Mouse (Mus musculus) right cerebral cortex, postnatal 4 days (tissue): ENCODE results near the gene Palld.

ENCODE experiments used
- DNase-seq: peaks from one replicate; pipeline ENCODE4 v3.0.0-alpha.2; 2022

The Palld gene

DNA sequence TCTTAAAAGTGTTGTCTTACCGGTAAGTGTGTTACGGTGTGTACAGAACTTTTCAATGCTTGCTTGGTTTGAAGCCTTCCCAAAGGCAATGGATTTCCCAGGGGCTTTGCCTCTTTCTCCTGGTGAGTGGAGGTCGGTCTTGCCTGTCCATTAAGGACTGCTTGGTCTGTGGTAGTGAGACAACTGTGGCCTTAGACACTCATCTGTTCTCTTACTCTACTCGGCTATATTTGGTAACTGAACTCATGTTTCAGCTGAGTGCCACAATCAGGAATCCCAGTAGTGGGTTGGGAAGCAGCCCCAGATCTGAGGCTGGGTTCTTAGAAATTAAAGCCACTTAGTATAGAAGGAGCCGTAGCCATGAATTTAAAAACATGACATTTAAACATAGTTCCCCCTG lies at the start of gene Palld:
TSS of gene Palld (minus strand) at position 170 of the 400 bp plus-strand sequence.
- no peak for DNase-seq

DNA sequence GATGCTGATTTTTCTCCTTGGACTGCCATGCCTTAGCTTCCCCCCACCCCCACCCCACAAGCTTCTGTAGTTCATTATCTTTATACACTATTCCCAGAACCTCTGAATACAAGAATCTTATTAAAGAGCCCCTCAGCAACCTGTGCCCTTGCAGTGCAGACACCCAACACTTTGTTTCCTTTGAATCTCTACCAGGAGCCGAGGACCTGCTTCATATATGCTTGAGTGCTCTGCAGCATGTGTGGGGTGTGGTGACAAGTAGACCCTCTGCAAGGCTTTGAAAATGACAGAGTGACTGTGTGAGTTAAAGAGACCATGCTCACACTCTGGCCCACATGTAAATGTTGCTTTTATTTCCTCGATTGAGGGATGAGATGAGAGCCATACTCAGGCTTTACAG lies 35.1 kb upstream of the Palld start:
- no peak for DNase-seq

DNA sequence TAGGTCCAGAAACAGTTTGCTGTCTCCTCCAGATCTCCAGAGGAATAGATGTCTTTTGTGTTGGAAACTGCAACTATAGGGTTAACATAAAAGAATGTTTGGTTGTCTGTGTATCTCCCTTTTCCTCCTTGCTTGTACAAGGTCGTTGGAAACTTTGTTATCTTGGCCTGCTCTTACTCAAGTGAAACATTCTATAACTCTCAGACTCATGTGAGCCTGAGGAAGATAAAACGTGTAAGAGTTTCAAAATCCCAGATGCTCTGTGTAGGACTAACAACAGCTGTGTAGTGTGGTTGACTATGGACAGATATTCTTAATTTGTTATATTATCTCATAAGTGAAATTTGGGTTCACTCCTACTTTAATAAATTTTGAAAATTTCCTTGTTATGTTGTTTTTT lies 30.8 kb upstream of the Palld start:
- no peak for DNase-seq

DNA sequence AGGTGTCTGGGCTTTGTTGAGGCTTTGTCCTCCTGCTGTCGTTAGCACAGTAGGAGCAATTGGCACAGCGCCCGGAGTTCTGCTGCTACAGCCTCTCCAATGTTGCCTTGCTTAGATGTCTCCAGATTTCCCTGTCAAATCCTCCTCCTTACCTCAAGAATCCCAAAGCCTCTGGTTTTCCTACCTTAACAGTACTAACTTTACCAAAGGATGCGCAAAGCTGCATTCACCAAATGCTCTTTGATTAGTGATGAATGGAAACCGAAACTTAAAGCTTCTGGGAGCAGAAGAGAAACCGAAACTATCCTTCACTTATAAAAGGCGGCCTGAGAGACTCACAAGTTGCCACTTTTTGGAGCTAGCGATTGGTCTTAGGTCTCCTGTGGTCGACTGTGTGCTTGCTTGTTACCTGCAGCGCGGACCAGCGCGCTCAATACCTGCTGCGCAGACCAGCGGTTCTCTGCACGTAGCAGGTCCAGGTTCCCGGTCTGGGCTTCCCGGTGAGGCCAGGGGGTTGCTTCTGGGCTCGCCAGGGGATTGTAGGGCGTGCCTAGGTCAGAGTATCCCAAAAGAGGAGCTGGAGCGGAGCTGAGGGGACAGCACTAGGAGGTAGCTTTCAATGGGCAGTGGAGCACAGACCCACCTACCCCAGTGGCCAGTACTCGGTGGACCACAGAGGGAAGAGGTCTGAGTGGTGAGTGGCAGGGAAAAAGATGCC lies 25.4 kb upstream of the Palld start, which contains the start of gene Ddx60:
TSS of gene Ddx60 (plus strand) at position 311 of the 718 bp plus-strand sequence.
- peak; percentile 77 for DNase-seq

DNA sequence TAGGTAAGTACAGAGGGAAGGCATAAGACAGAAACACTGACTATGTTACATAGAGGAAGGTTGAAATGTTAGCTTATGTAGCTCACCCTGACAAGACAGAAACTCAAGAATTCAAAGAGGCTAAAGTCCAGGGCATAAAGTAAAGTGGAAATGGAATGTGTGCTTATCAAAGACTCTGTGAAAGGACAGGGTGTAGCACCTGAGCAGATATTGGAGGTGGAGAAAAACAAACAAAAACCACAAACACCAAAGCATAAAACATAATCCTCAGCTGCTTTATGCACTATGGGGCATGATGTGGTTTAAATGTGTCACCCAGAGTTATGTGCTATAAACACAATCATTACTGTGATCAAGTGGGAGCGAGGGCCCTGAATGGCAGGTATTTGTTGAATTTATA lies 22.0 kb upstream of the Palld start:
- no peak for DNase-seq

DNA sequence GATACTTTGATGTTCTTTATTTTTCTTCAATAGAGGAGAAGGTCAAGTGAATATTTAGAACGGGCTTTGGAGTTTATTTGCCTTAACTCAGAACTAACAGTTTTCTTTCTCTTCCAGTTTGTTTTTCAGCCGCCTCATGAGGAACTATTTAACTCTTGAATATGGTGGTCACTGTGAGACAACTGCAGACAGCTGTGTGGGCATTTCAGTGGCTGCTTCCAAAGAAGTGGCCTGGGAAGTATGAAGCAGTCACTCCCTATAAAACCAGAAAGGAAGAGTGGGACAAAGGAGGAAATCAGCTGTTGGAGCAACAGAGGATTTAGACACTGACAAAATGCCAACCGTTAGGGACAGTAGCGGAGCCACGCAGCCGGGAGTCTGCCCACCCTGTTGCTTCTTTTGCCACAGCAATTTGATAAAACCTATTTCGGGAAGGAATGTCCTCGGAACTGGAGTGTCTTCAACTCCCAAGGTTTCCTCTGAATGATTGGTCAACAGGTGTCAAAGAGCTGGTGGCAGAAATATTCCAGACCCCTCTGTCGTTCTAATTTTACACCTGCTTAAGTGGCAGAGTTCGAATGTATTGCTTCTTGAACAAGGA lies 19.1 kb upstream of the Palld start:
- no peak for DNase-seq

DNA sequence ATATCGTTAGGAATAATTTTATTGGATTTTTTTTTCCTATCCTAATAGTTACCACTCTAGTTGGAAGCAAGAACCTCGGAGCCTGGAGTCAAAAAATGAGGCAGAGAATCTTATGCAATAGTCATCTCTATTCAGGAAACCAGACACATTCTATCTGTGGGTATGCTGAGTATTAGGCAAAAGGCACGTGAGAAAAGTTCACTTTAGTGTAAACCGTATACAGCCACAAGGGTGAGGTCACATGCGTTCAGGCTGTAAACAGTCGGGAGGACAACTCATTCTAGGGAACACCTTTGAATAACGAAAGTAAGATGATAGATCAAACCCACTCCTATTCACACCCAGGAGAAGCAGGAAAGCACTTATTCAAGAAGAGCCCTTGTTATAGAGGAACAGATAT lies 17.9 kb upstream of the Palld start:
- no peak for DNase-seq

DNA sequence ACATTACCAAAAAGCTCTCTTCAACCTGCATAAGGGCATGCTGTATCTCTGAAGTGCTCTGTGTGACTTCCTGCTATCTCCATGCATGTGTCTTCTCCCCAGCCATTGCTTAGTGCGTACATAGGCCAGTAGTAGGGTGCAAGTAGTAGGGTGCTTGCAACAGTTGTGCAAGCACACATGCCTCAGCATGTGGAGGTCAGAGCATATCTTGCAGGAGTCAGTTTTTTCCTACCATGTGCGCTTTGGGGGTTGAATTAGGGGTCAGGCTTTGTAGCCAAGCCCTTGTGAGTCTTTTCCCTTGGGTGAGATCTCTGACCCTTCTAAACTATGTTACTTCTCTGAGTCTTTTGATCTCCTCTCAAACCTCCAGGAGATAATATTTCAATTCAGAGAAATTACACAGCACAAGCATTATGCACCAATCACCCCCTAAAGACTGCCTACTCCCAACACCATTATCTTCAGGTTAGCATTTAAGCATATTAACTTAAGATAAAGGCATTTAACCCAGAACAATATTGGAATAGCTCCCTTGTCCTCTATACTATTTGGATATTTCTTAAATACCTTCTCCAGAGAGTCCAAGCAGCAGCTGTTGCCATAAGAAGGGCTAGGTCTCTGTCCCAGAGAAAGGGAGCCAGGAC lies 16.8 kb upstream of the Palld start:
- DNase-seq = no peak

DNA sequence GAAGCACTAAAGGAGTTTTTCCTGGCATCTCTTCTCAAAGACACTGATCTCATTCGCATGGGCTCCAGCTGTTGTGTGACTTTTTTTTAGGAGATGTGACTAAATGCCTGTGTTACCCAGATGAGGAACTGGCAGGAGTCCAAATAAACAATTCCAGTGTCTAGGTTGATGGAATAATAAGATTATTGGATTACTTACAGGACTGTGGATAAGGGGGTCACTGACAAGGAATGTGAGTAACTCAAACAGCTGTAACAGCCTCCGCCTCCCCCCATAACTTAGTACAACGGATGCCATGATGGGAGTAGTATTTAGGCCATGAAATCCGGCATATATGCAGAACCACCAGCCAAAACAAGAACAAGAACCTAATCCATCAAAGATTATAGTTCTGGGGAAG lies 14.8 kb upstream of the Palld start:
- DNase-seq = no peak

DNA sequence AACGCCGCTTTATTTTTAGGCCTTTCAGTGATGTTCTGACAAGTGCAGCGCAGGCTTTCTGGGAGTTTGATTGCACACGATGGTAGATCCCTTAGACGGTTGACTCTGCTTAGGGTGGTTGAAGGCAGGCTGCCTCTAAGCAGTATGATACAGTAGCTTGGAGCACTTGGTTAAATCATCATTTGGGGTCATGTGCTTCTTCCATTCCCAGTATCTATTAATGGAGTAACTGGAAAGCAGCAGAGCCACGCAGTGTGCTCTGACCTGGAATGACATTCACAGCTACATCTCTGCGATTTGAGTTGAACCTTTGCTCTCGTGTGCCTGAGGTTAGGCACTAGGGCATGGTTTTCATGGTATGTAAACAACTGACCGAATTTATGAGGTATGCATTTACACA lies 11.5 kb upstream of the Palld start:
- DNase-seq = no peak

DNA sequence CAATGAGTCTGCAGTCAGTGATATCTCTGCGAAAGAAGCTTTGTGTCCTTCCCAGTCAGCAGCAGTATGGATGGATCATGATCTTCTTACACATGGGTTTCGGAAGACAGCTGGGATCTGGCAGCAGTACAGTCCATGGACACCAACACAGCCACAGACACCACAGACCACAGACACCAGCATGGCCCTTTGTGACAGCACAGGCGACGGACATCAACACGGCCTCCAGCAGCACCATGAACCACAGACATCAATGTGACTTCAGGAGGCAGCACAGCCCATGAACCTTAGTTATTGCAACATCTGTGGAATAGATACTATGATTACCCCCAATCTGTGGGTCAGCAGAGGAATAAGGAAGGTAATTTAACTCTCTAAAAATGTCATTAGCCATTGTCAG lies 10.3 kb upstream of the Palld start:
- no peak for DNase-seq

DNA sequence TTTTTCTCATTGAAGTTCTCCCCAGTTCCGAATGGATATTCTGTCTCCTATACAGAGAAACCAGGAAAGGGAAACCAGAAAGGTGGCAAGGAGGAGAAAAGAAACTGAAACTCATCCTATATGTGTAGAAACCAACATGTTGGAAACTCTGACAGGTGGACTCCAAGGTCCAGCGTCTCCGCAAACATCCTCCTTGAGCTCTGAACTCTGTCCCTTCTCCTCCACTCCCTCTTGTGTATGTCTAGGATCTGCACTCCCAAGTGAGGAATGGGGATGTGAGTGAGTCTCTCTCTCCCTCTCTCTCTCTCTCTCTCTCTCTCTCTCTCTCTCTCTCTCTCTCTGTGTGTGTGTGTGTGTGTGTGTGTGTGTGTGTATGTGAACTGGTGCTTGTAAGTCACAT lies 6.8 kb upstream of the Palld start:
- no peak for DNase-seq

DNA sequence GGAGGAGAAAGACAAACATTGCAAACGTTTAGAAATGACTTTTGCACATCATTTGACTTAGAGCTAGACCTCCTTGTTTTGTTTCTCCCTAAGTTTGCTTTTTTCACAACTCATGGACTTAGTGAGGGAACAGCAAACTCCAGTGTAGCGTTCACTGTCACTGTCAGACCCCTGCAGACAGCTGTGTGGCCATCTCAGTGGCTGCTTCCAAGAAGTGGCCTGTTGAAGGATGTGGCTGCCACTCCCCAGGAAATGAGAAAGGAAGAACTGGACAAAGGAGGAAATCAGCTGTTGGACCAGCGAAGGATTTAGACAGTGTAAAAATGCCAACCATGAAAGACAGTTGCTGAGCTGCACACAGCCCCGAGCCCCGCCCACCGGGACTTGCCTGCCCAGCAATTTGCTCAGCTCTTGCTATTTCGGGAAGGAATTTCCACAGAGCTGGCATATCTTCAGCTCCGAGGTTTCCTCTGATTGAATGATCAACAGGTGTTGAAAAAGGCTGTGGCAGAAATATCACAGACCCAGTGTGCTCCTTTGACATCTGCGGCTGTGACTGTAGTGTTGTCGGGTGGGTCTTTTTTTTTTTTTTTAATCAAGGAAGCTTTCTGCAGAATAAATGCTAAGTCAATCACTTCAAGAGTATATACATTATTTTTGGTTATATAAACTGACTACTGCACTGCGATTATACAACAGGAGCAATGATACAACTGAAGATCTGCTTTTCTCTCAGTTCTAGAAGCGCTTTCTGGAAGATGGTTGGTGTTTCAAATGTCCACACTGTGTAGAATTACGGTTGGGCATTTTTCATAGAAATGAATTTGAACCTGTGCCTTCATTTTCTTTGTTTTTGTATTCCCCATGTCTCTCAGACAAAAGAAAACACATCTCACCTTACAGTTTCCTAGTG lies 6.1 kb upstream of the Palld start:
- DNase-seq = peak; percentile 11

DNA sequence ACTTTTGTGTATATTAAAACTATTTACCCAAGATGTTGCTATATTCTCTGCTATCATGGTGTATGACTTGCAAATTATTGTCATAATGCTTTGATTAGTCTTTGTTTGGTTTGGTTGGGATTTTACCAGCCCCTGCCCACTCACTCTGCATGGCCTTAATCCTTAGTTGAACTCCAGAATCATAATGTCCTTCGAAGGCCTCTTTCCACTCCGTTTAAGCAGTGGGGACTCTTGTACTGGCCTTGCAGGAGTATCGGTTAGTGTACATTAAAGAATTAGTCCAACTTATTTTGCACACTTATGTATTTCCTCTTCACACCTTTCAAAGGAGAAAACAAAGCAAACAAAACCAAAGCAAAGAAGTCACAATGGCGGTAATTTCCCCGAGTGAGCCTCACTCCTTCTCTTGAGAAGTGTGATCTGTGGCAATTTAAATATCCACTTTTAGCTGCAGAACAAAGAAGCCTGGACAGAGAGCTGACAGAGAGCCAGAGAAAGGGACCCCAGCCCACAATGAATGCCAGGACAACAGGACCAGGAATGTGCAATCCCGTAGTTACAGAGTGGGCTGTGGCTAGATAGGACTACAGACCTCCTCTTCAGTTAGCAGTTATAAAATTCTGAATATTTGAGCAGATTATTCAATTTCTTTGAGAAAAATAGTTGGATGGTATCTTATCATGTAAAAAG lies 1.3 kb downstream of the Palld start:
- no peak for DNase-seq

DNA sequence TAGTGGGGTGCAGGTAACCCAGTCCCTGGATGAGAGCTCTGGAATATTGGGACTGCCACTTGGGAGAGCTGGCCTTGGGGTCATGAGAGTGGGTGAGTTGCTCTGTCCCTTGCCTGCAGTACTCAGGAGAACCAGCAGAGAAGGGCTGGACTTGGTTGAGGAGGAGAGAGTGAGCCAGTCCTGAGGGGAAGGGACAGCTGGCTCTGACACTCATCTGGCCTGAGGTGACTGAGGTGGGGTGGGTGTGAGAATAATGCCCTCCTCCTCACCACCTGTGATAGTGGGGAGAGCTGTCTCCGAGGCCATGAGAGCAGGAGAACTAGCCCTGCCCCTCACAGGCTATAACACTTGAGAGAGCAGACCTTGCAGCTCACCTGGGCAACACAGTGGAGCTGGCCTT lies 5.1 kb downstream of the Palld start:
- no peak for DNase-seq

DNA sequence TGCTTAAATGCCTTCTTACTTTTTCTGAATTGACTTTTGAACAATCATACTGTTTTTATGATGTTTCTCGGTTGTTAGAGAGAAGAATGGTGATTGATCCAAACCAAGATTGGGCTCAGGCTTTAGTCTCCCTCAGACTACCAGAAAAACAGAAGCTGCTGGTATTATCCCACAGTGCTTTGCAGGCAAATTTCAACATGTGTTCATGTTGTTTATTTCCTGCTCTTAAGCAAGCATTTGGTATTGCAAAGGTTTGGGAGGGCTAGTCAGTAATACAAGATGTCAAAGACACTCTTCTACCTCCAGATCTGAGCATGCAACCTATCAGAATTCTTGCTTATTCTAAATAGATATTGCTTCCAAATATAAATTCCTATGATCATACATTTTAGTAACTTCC lies 5.7 kb downstream of the Palld start:
- no peak for DNase-seq

DNA sequence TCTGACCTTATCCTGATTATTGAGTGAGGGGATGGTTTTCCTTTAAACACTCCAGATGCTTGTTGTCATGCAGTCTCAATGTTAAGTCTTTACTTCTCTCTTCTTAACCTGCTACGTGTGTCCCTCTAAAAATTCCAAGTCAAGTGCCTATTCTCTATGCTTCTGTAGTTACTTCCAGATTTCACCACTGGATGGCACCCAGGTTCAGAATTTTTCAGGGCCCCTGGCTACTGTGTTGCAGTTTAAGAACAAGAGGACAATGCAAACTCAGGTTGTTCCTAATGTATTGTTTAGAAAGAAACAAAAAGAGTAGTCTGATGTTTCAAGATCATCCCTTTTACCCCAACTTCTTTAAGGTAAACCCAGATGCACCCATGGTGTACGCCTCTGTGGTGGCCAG lies 8.4 kb downstream of the Palld start:
- peak; percentile 52 for DNase-seq

DNA sequence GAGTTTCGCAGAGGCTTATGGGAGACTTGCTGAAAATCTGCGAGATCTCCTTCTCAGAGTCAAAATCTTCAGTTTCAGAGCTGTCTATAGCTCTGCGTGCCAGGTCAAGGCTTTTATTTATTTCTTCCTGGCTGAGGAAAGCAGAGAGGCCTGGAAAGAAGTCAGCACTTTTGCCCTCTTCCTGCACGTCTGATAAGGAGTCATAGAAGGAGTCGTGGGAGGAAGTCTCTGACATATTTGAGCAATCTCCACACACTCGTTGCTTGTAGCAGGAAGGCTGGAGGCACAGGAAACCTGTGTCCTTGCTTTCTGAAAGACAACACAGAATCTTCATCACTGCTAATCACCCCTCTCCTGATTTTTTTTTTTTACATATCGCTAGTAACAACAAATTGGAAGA lies 24.9 kb downstream of the Palld start:
- DNase-seq = no peak

DNA sequence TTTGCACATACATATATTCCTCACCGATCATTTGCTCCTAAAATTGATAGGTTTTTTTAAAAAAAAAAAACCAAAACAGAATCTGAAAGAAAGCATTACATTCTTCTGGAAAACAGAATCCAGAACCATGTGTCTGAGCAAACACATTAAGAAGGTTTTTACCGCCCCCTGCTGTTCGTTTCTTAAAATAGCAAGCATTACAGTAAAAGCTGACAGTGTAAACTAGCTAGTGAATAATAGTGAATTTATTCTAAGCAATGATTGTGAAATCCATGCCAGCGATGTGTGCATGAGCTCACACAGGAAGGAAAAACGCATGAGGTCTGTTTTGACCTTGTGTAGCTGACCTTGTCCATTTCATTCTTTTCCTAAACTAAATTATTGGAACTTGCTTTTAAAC lies 27.2 kb downstream of the Palld start:
- DNase-seq = peak; percentile 53

DNA sequence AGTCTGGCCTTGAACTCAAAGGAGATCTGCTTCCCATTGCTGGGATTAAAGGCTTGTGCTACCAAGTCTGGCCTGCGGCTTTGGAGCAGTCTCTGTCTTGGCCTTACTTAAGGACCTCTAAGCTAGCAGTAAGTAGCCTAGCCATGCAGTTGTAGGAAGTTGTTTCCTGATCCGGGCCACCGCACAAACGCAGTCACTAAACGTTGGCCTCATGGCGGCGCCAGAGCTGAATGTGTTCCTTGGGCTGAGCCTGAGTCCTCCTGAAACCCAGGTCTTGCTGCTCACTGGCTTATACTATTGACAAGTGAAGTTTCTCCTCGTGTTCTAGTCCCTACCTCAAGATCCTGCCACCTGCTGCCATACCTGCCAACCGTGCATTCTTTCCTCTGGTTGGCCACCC lies 28.5 kb downstream of the Palld start:
- no peak for DNase-seq

DNA sequence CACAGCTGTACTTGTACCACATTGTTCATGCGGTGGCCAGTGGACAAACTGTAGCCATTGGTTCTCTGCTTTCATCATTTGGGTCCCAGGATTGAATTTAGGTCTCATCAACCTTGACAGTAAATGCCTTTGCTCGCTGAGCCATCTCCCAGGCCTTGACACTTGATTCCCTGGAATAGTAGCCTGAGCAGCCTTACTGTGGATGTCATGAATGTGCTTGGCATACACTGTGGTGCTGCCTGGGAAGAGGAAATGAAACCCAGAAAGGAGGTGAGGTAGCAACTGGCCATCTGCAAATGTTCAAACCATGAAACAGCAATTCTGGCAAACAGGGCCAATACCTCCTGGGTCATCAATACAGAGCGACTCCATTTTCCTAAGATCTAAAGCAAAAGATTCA lies 34.0 kb downstream of the Palld start:
- DNase-seq = no peak

DNA sequence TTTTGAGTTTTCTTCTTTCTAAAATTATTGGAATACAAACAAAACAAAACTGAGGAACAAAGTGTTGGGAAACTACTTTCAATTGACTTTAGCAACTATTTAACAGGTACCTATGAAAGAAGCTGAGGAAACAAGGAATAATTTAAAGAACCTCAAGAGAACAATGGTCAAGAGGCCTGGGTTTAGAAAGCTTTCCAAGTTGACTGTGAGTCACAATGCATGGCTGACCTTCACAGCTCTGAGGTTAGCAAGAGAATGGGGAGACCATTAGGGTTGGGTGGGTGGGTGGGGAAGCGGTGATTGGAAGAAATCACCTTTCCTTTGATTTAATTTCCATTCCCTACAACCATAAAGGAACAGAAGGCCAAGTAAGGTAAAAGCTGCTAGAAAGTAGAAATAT lies 35.6 kb downstream of the Palld start:
- no peak for DNase-seq

DNA sequence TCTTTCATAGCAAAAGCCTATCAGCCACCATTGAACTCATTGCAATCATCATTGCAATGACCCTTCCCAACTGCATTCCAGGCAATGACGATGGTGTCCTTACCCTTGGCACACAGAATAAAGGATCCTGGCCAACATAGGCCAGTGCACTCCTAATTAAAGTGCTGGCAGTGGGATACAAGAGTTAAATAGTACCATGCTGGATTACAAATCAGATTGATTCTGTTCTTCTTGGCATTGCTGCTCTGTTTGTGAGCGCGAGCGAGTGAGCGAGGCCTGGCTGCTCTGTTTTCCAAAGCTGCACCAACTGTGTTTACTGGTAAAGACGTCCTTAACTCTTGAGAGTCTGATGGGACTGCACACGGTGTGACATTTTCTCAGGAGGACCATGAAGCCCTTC lies 37.1 kb downstream of the Palld start:
- no peak for DNase-seq
